In the genomic region with DNA sequence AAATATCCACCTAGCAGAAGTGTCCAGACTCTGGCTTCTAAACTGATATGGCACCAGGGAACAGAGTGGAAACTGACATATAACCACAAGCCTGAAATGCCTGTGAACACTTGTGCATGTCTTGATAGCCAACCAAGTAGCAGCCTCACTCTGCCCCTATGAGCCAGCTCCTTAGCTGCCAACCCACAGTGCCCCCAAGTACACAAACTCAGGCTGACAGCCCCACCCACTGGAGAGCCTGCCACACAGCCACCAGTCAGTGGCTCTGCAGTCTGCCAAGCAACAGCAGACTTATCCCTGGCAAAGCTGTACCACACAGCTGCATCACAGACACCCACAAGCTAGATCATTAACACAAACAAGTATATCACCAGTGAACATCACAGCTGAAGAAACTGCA, we compare ENCODE assay signal across 8 mouse cellular contexts. TPM values are rescaled to one million over a fixed set of nuclear protein-coding genes. Genes with fewer than 3 reads are reported as not detected.
DNase-seq lines count a peak whose midpoint lies in the region; ATAC-seq and TF ChIP-seq lines count a peak whose summit lies in the region.

No protein-coding gene starts in this region.

- H3K9ac ChIP-seq in liver, adult 2 months (ENCODE audit: low read depth, low read length) = no peak overlapping the region
- no peak overlapping the region for H3K9ac ChIP-seq in lung, embryonic 16.5 days (ENCODE audit: low read length)
- H3K9ac ChIP-seq in hindbrain, embryonic 11.5 days (ENCODE audit: low read depth, low read length) = no peak overlapping the region

- H3K9me3 ChIP-seq in lung, embryonic 16.5 days (ENCODE audit: control insufficient read depth, low read length) = peaks cover 4% of the 10 kb centered on the region; the same call in 1 of the 2 replicates
- no peaks in the 10 kb centered on the region for H3K9me3 ChIP-seq in hindbrain, embryonic 11.5 days (ENCODE audit: control insufficient read depth, low read length)

- H3K36me3 ChIP-seq in liver, adult 2 months (ENCODE audit: control insufficient read depth, insufficient read depth, low read length) = no peaks in the 10 kb centered on the region
- H3K36me3 ChIP-seq in lung, embryonic 16.5 days (ENCODE audit: control insufficient read depth, insufficient read depth, low read length) = no peaks in the 10 kb centered on the region
- no peaks in the 10 kb centered on the region for H3K36me3 ChIP-seq in hindbrain, embryonic 11.5 days (ENCODE audit: control insufficient read depth, insufficient read depth, low read length)

- no peaks in the 10 kb centered on the region for H3K27me3 ChIP-seq in liver, adult 2 months (ENCODE audit: control insufficient read depth, insufficient read depth, low read length)
- no peaks in the 10 kb centered on the region for H3K27me3 ChIP-seq in lung, embryonic 16.5 days (ENCODE audit: control insufficient read depth, insufficient read depth, low read depth, low read length)
- H3K27me3 ChIP-seq in hindbrain, embryonic 11.5 days (ENCODE audit: control insufficient read depth, insufficient read depth, low read length) = no peaks in the 10 kb centered on the region

- H3K27ac ChIP-seq in liver, adult 2 months (replicated peaks; ENCODE audit: insufficient read depth, low read depth, low read length) = no peak overlapping the region
- H3K27ac ChIP-seq in lung, embryonic 16.5 days (ENCODE audit: low read length) = no peak overlapping the region
- H3K27ac ChIP-seq in hindbrain, embryonic 11.5 days (ENCODE audit: low read depth, low read length) = no peak overlapping the region

- no peaks in the 10 kb centered on the region; the same call in 1 of the 2 replicates for H3K79me2 ChIP-seq in liver, adult 2 months (ENCODE audit: control insufficient read depth, insufficient read depth, low read length)

- ATAC-seq in CD4-positive, CD25-positive, alpha-beta regulatory T cell, adult 4 months = no peak
- peak; percentile 56; the same call in 1 of the 2 replicates for ATAC-seq in lung, embryonic 16.5 days (ENCODE audit: low read depth)
- ATAC-seq in hindbrain, embryonic 11.5 days (ENCODE audit: low FRiP score) = no peak

- no peak overlapping the region for H3K4me3 ChIP-seq in liver, adult 2 months (ENCODE audit: insufficient read depth, low read depth, low read length)
- no peak overlapping the region for H3K4me3 ChIP-seq in lung, embryonic 16.5 days (ENCODE audit: low read length)
- no peak overlapping the region for H3K4me3 ChIP-seq in hindbrain, embryonic 11.5 days (ENCODE audit: low read depth, low read length)

- TF ChIP-seq CTCF in liver, adult 2 months (IDR thresholded peaks at IDR 0.05; ENCODE audit: low read depth, low read length) = 0 out of 2 replicates have a peak, but pooled peaks have one; percentile 5

- peak; percentile 27 for DNase-seq in CD4-positive, CD25-positive, alpha-beta regulatory T cell, adult 2 months (ENCODE audit: low read depth, low spot score)
- no peak for DNase-seq in liver, adult 2 months (ENCODE audit: extremely low read depth, low read depth, low spot score)
- DNase-seq in liver = no peak
- peak; percentile 83 for DNase-seq in thymus, postnatal 0 days (ENCODE audit: low spot score)
- DNase-seq in hindbrain, embryonic 11.5 days (ENCODE audit: low spot score) = no peak
- DNase-seq in urinary bladder, postnatal 36 days (ENCODE audit: low spot score in 2 of 2) = no peak

- TF ChIP-seq POLR2A in liver, adult 2 months (IDR thresholded peaks at IDR 0.05; ENCODE audit: extremely low read depth, insufficient read depth, low read length) = no peak

- H3K4me1 ChIP-seq in liver, adult 2 months (ENCODE audit: control insufficient read depth, insufficient read depth, low read length) = no peaks in the 10 kb centered on the region
- peaks cover 5% of the 10 kb centered on the region; the same call in 1 of the 2 replicates for H3K4me1 ChIP-seq in lung, embryonic 16.5 days (replicated peaks; ENCODE audit: control insufficient read depth, insufficient read depth, low read length)
- H3K4me1 ChIP-seq in hindbrain, embryonic 11.5 days (replicated peaks; ENCODE audit: control insufficient read depth, insufficient read depth, low read length) = no peaks in the 10 kb centered on the region

- H3K4me2 ChIP-seq in lung, embryonic 16.5 days (ENCODE audit: low read depth, low read length) = no peak overlapping the region
- no peak overlapping the region for H3K4me2 ChIP-seq in hindbrain, embryonic 11.5 days (replicated peaks; ENCODE audit: low read depth, low read length)

RNA-seq across cellular contexts. Expression of gene Rtl10, which starts 19.4 kb away (rescaled TPM):
- 1 to 10 TPM in 1 of 2 experiments, under 1 TPM in 1; 0.67 to 1.9 TPM for polyA plus RNA-seq in CD4-positive, CD25-positive, alpha-beta regulatory T cell, adult 4 months (2017; shearing (Covaris generic))
- total RNA-seq in liver, adult 2 months (2014; rRNA removed) = 0.18 and 1.0 TPM in 2 replicates
- 2.2 and 4.3 TPM in 2 replicates for polyA plus RNA-seq in liver, adult 2 months (2012; rRNA removed)
- 4.0 and 4.5 TPM in 2 replicates for polyA plus RNA-seq in lung, embryonic 16.5 days (2015; fragmentation: Nextera tagmentation; extraction: Ambion mirVana)
- polyA plus RNA-seq in thymus, postnatal 0 days (2015; fragmentation: Nextera tagmentation; extraction: Ambion mirVana) = 4.6 and 5.6 TPM in 2 replicates
- polyA plus RNA-seq in hindbrain, embryonic 11.5 days (2014; fragmentation: Nextera tagmentation; extraction: Ambion mirVana) = 1.8 and 3.0 TPM in 2 replicates

RNA-seq across cellular contexts. Expression of gene Gnb1l, which starts 19.6 kb away (rescaled TPM):
- 10 to 100 TPM; 15.4 to 21.4 TPM for polyA plus RNA-seq in CD4-positive, CD25-positive, alpha-beta regulatory T cell, adult 4 months (2017; shearing (Covaris generic))
- total RNA-seq in liver, adult 2 months (2014; rRNA removed) = 1.4 and 1.5 TPM in 2 replicates
- polyA plus RNA-seq in liver, adult 2 months (2012; rRNA removed) = 3.6 and 4.8 TPM in 2 replicates
- polyA plus RNA-seq in lung, embryonic 16.5 days (2015; fragmentation: Nextera tagmentation; extraction: Ambion mirVana) = 14.1 and 14.3 TPM in 2 replicates
- 34.2 and 35.2 TPM in 2 replicates for polyA plus RNA-seq in thymus, postnatal 0 days (2015; fragmentation: Nextera tagmentation; extraction: Ambion mirVana)
- 13.0 and 14.9 TPM in 2 replicates for polyA plus RNA-seq in hindbrain, embryonic 11.5 days (2014; fragmentation: Nextera tagmentation; extraction: Ambion mirVana)

Comparison
In these comparisons a context has a peak if more than half of its experiments do, and no peak if none do; other contexts are left out.
1. DNase-seq: peak in CD4-positive, CD25-positive, alpha-beta regulatory T cell, adult 2 months (single experiment) and thymus, postnatal 0 days (single experiment); none in liver, adult 2 months (single experiment), liver (single experiment), hindbrain, embryonic 11.5 days (single experiment) and urinary bladder, postnatal 36 days (0 of 2).